Mouse (Mus musculus) stomach, embryonic 15.5 days (tissue): Measurements from ENCODE around the gene Gstm7. TPM values are rescaled to one million over a fixed set of nuclear protein-coding genes. Genes with fewer than 3 reads are reported as not detected.
"Not testable (repeated sequence)": the region's sequence is repeated elsewhere in the genome, so short reads cannot be mapped to it uniquely, and the experiment has no call there.

ENCODE experiments used
- ATAC-seq: fragments of 200-750 bp; cut with Nextera tagmentation; 2 replicates; pipeline ENCODE4 v1.8.0; 2017; ENCODE audit warnings: low read depth, moderate number of reproducible peaks, moderate TSS enrichment; ENCODE audit not compliant: insufficient read depth, low FRiP score
- H3K27ac ChIP-seq: fragments of 300-500 bp; sonication (generic); 2 replicates; pipeline ENCODE4 v1.5.1; 2015; ENCODE audit warnings: mild to moderate bottlenecking, inconsistent platforms
- H3K27me3 ChIP-seq: fragments of 300-500 bp; sonication (generic); replicated peaks from 2 replicates; pipeline ENCODE4 v1.6.1; 2015; ENCODE audit warnings: inconsistent platforms
- H3K36me3 ChIP-seq: fragments of 300-500 bp; sonication (generic); 2 replicates; pipeline ENCODE4 v1.6.1; 2015; ENCODE audit warnings: inconsistent platforms
- H3K4me1 ChIP-seq: fragments of 300-500 bp; sonication (generic); 2 replicates; pipeline ENCODE4 v1.6.1; 2015; ENCODE audit warnings: inconsistent platforms
- H3K4me2 ChIP-seq: fragments of 300-500 bp; sonication (generic); 2 replicates; pipeline ENCODE4 v1.6.1; 2015; ENCODE audit warnings: mild to moderate bottlenecking, inconsistent platforms
- H3K4me3 ChIP-seq: fragments of 300-500 bp; sonication (generic); replicated peaks from 2 replicates; pipeline ENCODE4 v1.5.1; 2015; ENCODE audit warnings: inconsistent platforms
- H3K9ac ChIP-seq: fragments of 300-500 bp; sonication (generic); 2 replicates; pipeline ENCODE4 v1.6.1; 2015; ENCODE audit warnings: inconsistent platforms
- H3K9me3 ChIP-seq: fragments of 300-500 bp; sonication (generic); 2 replicates; pipeline ENCODE4 v1.6.1; 2016; ENCODE audit warnings: inconsistent platforms
- WGBS: fragments of 180-500 bp; shearing (Covaris S2); methylation state at CpG from one replicate; pipeline ENCODE4 v1.1.7; 2015; 5-methylcytosine and 5-hydroxymethylcytosine counted together
- polyA plus RNA-seq: library from polyadenylated mRNA; unstranded; fragments of >200 nt; fragmentation: Nextera tagmentation; extraction: Ambion mirVana; gene quantifications from 2 replicates; pipeline ENCODE4 v1.2.1, GENCODE M21; 2015

Gstm7 gene
- polyA plus RNA-seq, 1 experiment from 2014 or later: 27.1 TPM

DNA sequence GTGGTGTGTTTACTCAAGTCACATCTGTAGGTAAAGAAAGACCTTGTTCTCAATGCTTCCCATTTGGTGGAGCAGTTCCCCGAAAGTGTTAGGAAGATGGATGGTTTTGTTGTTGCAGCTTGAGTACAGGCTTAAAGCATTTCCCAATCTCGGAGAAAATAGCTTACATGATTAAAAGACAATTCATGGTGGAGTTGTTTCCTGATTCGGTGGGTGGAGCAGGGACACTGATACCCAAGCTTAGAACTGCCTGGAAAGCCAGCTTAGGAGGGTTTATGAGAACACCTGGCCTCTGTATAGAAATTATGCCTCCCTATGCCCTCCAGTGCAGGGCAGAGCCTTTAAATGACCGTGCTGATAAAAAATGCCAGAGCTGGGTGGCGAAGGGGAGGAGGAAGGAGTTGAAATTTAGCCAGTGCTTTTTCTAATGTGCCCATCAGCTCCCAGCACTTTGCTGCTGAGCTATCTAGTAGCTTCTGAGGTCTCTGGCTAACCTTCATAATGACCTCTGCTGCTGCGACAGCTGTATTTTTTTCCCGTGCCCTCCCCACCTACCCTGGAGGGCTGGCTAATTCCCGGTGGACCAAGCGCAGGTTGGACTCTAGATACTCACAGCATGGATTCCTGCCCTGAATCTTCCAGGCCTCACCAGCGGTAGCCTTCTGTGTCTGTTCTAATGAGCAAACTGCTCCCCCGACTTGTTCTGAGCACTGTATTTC is 30.5 kb downstream of the Gstm7 start:
- H3K4me3 ChIP-seq: no peak overlapping the region
- H3K4me1 ChIP-seq: peaks cover 5% of the 10 kb centered on the region; the same call in 1 of the 2 replicates
- ATAC-seq: no peak
- H3K9ac ChIP-seq: no peak overlapping the region
- H3K4me2 ChIP-seq: no peak overlapping the region
- no peaks in the 10 kb centered on the region for H3K9me3 ChIP-seq
- H3K27ac ChIP-seq: 0 out of 2 replicates have a peak overlapping the region, but pooled peaks have one; percentile 7
- no peaks in the 10 kb centered on the region for H3K27me3 ChIP-seq
- 0 out of 2 replicates have a peak, but pooled peaks cover 5% of the 10 kb centered on the region for H3K36me3 ChIP-seq
- 58% methylated on average over 11 of the region's 11 CpGs for WGBS

DNA sequence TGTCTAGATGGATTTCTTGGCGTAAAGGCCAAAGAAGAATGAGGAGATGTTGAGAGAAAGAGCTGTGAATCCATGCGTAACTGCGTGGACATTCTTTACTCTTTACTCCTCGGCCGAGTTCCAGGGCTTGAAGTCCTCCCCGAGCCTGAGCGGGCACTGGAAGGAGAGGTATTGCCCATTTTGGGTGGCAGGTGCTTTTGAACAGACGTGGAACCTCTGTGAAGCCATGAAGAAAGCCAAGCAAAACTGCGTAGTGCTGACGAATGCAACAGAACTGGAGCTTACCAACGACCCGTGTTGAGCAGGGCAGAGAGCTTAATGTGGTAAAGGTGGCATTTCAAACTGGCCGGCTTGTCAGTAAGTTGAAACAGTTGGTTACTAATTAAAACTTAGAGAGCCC is 32.9 kb downstream of the Gstm7 start:
- 90% methylated on average over 13 of the region's 13 CpGs for WGBS
- Histone ChIP-seq H3K27me3 (no peaks in the 10 kb centered on the region), H3K9me3 (no peaks in the 10 kb centered on the region), H3K4me3 (no peak overlapping the region), H3K27ac (no peak overlapping the region), H3K4me1 (peaks cover 8% of the 10 kb centered on the region; the same call in 1 of the 2 replicates), H3K4me2 (no peak overlapping the region), H3K9ac (no peak overlapping the region), H3K36me3 (0 out of 2 replicates have a peak, but pooled peaks cover 5% of the 10 kb centered on the region)
- ATAC-seq: no peak

DNA sequence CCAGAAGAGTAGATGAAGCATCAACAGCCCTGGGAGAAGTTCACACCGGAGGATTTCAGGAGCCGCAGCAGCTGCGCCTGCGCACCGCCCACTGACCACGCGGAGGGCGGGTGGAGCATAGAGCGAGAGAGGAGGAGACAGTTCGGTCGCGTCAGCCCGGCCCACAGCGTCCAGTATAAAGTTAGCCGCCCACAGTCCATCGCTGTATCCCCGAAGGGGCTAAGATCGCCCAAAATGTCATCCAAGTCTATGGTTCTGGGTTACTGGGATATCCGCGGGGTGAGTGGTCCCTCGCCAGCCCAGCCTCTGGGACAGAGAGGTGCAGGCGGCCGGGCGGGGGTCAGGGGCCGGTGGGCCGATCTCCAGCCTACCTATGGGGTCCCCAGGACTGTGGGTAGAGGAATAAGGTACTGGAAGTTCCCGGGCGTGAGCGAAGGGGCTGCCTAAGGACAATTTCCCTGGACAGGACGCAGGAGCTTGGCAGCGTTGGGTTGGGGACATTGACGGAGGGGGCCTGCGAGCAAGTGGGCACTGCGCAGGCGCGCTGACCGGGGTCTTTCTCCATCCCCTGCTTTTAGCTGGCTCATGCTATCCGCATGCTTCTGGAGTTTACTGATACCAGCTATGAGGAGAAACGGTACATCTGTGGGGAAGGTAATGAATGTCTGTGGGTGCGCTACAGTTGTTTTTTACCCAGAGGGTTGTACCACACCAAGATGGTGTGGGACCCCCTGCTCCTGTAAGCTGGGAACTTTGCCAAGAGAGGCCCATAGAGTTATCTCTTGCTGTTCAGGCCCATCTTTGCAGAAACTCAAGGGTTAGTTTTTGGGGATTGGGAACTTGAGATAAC is 35.7 kb downstream of the Gstm7 start, which contains the start of gene Gstm5:
TSS of gene Gstm5 (plus strand) at position 102 of the 850 bp plus-strand sequence.
- WGBS: 5% methylated on average over 40 of the region's 40 CpGs
- Histone ChIP-seq H3K4me3 (peak within 1 kb of the TSS; percentile 70), H3K27me3 (no peaks in the 10 kb centered on the region), H3K9me3 (no peaks in the 10 kb centered on the region), H3K4me2 (peak within 1 kb of the TSS; percentile 88), H3K9ac (peak within 1 kb of the TSS; percentile 66), H3K4me1 (peaks cover 8% of the 10 kb centered on the region; the same call in 1 of the 2 replicates), H3K27ac (peak within 1 kb of the TSS; percentile 72), H3K36me3 (0 out of 2 replicates have a peak, but pooled peaks cover 6% of the 10 kb centered on the region)
- peak; percentile 96 for ATAC-seq

DNA sequence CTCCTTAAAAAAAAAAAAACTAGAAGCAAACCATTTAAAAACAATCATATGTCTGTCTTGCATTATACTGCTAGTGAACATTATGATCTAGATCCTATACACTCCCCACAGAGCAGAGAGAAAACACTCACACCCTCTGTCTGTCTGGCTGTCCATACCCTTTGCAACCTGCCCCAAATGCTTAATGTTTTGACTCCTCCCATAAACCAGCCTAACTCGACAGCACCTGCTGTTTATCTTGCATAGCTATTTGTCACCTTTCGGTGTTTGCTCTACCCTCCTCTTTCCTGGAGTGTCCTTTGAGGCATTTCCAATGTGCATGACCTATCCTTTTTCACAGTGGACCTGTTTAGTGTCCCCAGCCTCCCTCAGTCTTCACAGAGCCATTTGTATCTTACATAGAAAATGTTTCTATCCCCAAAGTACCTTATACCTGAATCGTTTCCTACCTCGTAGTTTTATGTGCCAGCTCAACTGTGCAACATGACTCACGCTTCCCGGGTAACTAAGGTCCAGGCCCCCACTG is 36.4 kb downstream of the Gstm7 start:
- 5% methylated on average over 6 of the region's 6 CpGs for WGBS
- no peaks in the 10 kb centered on the region for H3K9me3 ChIP-seq
- H3K9ac ChIP-seq: peak overlapping the region; percentile 11; the same call in 1 of the 2 replicates
- peaks cover 8% of the 10 kb centered on the region; the same call in 1 of the 2 replicates for H3K4me1 ChIP-seq
- H3K4me3 ChIP-seq: peak overlapping the region; percentile 70
- no peaks in the 10 kb centered on the region for H3K27me3 ChIP-seq
- H3K36me3 ChIP-seq: 0 out of 2 replicates have a peak, but pooled peaks cover 6% of the 10 kb centered on the region
- no peak for ATAC-seq
- H3K27ac ChIP-seq: no peak overlapping the region
- H3K4me2 ChIP-seq: peak overlapping the region; percentile 88

DNA sequence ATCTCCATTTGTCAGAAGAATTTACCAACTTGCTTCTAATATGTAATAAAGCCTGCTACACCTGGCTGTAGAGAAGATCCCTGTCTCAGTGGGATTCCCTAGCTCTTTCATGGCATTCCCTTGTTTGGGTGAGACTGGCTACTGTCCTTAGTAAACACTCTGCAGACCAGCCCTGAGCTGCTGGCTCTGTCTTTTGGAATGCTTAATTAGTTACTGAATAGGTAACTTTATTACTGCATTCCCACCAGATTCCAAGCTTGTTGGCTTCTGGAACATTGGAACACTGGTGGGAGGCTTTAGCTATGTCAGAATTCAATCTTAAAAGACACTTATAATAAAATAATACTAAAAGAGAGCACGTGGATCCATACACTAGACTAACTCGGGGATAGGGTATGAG is 42.4 kb downstream of the Gstm7 start:
- not testable (repeated sequence) for H3K9ac ChIP-seq, H3K36me3 ChIP-seq, ATAC-seq, H3K4me3 ChIP-seq, H3K27ac ChIP-seq, H3K9me3 ChIP-seq, H3K4me2 ChIP-seq, H3K27me3 ChIP-seq, H3K4me1 ChIP-seq
- WGBS: 75% methylated on average over 2 of the region's 2 CpGs

DNA sequence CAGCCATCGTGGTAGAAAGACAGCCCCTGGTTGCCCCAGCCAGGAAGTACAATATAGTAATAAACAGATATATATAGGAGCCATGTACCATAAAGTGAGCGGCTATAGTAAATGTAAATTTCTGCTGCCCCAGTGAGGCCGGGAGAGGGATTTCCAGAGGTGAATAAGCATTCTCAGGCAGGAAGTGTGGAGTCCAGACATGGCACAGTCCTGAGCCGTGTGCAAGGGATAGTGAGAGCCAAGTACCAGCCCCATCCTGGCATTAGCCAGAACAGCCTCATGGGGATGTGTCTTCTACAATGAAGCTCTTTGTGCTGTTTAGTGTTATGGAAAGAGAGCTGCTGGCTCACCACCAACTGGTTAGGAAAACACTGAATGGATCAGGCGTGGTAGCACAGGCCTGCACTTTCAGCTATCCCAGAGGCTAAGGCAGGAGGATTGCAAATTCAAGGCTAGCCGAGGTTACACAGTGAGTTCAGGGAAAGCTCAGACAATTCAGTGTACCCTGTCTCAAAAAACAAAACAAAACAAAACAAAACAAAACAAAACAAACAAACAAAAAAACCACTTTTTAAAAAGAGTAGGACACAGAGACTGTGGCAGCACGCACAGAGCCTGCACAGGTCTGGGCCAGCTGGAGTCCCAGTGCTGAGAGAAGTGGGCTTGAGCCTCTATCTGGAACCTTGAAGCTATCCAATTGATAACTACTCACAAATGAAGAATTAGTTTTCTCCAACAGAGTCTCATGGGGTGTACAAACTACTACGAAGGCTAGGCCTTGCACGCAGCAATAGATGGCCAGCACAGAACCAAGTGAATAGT is 43.7 kb downstream of the Gstm7 start:
- no peak overlapping the region for H3K4me2 ChIP-seq
- H3K4me3 ChIP-seq: no peak overlapping the region
- no peak overlapping the region for H3K9ac ChIP-seq
- 84% methylated on average over 9 of the region's 9 CpGs for WGBS
- H3K27me3 ChIP-seq: no peaks in the 10 kb centered on the region
- H3K27ac ChIP-seq: no peak overlapping the region
- no peaks in the 10 kb centered on the region for H3K9me3 ChIP-seq
- no peaks in the 10 kb centered on the region for H3K4me1 ChIP-seq
- no peak; the same call in 1 of the 2 replicates for ATAC-seq
- H3K36me3 ChIP-seq: 0 out of 2 replicates have a peak, but pooled peaks cover 2% of the 10 kb centered on the region

DNA sequence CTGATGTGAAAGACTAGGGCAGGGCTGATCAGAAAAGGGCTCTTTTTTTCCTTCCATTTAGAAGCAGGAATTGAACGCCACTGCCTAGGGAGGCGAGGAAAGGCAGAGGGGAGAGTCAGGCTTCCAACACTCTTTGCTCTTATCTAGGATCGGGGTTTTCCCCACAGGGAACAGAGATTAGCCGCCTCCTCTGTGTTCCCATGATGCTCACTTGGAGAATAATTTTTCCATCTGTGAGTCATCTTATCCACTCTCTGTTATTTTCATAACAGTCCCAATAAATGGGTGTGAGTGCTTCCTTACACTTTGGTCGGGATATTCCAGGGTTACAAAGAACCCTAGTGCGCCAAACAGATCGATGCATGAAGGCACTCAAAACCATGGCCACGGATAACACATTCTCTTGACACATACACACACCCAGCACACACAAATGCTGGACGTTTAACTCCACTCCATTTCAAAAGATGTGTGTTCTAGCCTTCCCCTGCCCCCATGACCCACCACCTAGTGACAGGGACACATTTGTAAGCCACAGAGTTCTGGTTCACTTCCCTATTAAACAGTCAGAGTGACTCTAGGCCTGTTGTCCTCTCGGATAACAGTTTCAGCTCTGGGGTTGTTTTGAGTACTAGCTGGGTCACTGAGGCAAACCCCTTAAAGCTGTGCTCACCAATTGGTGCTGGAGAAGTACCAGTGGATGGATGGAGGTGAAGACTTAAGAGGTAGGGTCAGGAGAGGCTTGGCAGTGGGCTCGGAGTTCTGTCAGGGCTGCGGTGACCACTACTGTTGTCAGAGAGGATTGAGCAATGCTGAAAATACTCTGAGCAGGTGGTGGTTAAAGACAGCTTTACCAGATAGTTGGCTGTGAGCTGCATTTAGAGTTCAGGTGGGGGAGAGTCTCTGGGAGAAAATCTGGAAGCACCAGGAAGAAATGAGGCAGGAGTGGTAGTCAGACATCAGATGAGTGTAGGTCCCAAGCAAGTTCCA is 53.6 kb downstream of the Gstm7 start:
- H3K4me3 ChIP-seq: peak overlapping the region; percentile 14; the same call in 1 of the 2 replicates
- peaks cover 11% of the 10 kb centered on the region; the same call in 1 of the 2 replicates for H3K4me1 ChIP-seq
- H3K9ac ChIP-seq: no peak overlapping the region
- ATAC-seq: no peak
- H3K4me2 ChIP-seq: peak overlapping the region; percentile 16; the same call in 1 of the 2 replicates
- 70% methylated on average over 12 of the region's 12 CpGs for WGBS
- H3K27me3 ChIP-seq: no peaks in the 10 kb centered on the region
- no peaks in the 10 kb centered on the region for H3K9me3 ChIP-seq
- H3K27ac ChIP-seq: peak overlapping the region; percentile 60; the same call in 1 of the 2 replicates
- no peaks in the 10 kb centered on the region for H3K36me3 ChIP-seq

DNA sequence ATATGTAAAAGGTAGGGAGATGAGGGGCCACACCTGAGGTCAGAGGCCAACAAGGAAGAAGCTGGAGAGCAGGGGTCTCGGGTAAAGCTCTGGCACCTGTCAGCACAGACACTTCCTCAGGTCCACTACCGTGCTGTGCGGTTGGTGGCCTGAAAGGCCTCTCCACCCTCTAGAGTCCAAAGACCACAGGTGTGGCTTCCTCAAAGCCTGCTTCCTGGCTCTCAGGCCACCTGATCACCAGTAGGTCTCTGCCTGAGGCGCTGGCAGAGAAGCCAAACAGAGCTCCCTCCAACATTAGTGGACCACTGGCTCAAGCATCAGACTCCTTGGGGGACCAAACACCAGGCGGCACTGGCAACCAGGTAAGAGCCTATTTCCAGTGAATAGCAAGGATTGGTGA is 54.6 kb downstream of the Gstm7 start, which contains the start of gene Eps8l3:
TSS of gene Eps8l3 (plus strand) at position 225 of the 400 bp plus-strand sequence.
- Histone ChIP-seq H3K9me3 (no peaks in the 10 kb centered on the region), H3K36me3 (no peaks in the 10 kb centered on the region), H3K27ac (peak within 1 kb of the TSS; percentile 60), H3K9ac (no peak within 1 kb of the TSS), H3K4me2 (peak within 1 kb of the TSS; percentile 16; the same call in 1 of the 2 replicates), H3K4me1 (peaks cover 11% of the 10 kb centered on the region; the same call in 1 of the 2 replicates), H3K27me3 (no peaks in the 10 kb centered on the region), H3K4me3 (peak within 1 kb of the TSS; percentile 14; the same call in 1 of the 2 replicates)
- WGBS: 67% methylated on average over 5 of the region's 5 CpGs
- peak; percentile 61; the same call in 1 of the 2 replicates for ATAC-seq
